Mouse (Mus musculus): ENCODE measurements around the gene Has1. TPM values are rescaled to one million over a fixed set of nuclear protein-coding genes. Genes with fewer than 3 reads are reported as not detected.

Has1 gene
- total RNA-seq, 4 experiments from 2014 or later: 0.57 to 0.73 (median 0.60) TPM

Small RNA genes lying within 50 kb of the gene (microRNA-seq; reads per million reads assigned to microRNA genes)
- gene Gm25927 (0 reads per million in 2 experiments), gene Mir125a (7,037 to 17,186 reads per million in 2 experiments), gene Mir99b (8,248 to 11,882 reads per million in 2 experiments), gene Mirlet7e (0 reads per million in 2 experiments)

Other genes with a start within 250 kb of the Has1 start
- gene Lnpep, start 230.2 kb downstream of the Has1 start, total RNA-seq (2022): 100 to 1,000 TPM in 3 of 4 experiments, 10 to 100 TPM in 1; 95.9 to 107 (median 103) TPM
- gene Vmn2r90, start 151.5 kb downstream of the Has1 start, total RNA-seq (2022): under 1 TPM in 1 of 4 experiments, not detected in 3; 0.13 TPM
- gene Spaca6, start 28.0 kb downstream of the Has1 start, total RNA-seq (2022): 100 to 1,000 TPM in 3 of 4 experiments, 10 to 100 TPM in 1; 88.5 to 132 (median 119) TPM
- gene Fpr1, start 28.7 kb upstream of the Has1 start, total RNA-seq (2022): not detected
- gene Fpr2, start 32.6 kb upstream of the Has1 start, total RNA-seq (2022): not detected
- not detected for gene Fpr3, start 32.6 kb upstream of the Has1 start, total RNA-seq (2022)
- not detected for gene Fpr-rs4, start 166.5 kb upstream of the Has1 start, total RNA-seq (2022)
- gene Vmn2r124, start 194.2 kb upstream of the Has1 start, total RNA-seq (2022): under 1 TPM in 2 of 4 experiments, not detected in 2; 0.06 to 0.10 TPM
- gene Vmn2r91, start 229.8 kb upstream of the Has1 start, total RNA-seq (2022): not detected